Mouse (Mus musculus) Muller cell, postnatal 12 days (primary cell): Measurements from ENCODE around the gene Fgd5.

Source experiments
- DNase-seq: peaks from one replicate; pipeline ENCODE4 v3.0.0-alpha.2; 2015; ENCODE audit errors: inconsistent ontology term

Gene Fgd5

DNA sequence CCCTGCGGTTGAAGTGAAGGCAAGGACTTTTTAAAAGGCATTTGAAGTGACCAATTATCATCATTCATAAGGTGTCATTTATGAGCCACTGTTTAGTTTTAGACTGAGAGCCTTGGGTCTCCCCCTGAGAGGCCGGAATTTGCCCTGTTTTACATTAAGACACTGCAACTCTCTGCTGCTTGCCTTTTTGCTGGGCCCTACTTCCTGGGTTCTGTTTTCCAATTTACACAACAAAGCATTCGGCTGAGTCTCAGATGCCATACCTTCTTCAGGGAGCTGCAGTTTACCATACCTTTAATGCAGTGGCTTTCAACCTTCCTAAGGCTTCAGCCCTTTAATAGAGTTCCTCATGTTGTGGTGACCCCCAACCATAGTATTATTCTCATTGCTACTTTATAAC, 26.1 kb downstream of the Fgd5 start:
- no peak for DNase-seq

DNA sequence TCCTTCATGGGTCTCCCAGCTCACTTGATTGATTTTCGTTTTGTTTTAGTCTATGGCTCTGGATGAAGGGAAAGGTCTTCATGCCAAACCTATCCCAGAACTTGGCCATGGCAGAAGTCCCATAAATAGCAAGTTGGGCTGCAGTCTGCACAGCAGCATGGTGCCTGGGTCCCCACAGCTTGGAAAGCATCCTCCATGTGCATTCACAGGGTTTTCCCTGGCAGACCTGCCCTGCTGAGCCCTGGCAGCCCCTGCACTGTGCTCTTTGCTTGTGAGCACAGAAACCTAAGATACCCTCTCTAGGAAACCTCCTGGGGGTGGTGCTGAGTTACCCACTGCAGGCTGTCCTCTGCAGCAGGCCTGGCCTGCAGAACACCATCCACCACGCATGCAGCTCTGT, 32.2 kb downstream of the Fgd5 start:
- DNase-seq, result no peak

DNA sequence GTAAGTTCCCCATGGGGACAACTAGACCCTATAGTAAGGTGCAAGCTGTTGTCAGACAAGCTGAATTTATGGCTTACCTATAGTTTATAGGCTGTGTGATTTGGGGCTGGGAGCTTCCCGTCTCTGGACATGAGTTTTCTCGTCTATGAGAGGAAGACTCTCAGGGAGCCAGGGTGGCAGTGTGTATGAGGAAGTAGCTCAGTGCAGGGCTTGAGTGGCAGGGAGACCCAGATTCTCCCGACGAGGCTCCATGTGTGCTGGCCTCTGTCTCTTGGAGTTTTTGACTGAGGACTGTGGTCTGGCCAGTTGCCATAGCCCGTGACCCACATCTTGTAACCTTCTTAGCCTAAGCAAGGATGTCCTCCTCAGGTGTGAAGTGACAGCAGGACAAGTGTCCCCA, 33.7 kb downstream of the Fgd5 start:
- DNase-seq, result no peak

DNA sequence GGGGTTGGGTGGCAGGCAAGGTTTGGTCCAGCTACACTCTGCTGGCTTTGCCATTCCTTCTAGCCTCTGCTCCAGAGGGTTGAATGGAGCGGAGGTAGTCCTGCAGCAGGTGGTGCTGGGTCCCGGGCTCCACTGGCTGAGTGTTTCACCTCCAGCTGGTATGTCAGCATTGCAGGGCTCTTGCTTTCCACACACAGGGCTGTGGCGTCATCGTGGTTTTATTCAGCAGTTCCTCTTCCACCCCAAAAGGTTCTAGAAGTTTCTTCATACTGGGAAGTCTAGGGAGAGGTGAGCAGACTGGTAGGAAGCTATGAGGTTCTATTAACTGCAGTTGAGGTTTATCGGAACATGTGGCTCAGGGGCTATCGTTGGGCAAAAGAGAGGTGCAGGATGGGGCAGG, 34.4 kb downstream of the Fgd5 start:
- DNase-seq, result no peak

DNA sequence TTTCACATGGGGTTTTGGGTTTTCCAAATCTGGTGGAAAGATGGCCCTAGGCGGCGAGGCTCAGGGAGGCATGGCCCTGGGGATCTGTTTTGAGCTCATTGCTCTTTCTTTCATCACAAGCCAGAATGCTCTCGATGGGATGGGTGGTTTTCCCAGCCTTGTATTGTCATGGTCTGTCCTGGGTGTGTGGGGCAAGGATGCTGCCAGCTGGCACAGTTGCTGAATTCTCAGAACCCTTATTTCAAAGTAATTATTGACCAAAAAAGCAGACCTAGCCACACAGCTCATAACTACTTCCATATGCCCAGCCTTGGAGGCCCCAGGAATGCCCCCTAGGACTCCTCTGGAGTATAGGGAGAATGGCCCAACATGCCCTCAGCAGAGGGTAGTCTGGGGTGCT, 34.9 kb downstream of the Fgd5 start:
- peak; percentile 44 for DNase-seq

DNA sequence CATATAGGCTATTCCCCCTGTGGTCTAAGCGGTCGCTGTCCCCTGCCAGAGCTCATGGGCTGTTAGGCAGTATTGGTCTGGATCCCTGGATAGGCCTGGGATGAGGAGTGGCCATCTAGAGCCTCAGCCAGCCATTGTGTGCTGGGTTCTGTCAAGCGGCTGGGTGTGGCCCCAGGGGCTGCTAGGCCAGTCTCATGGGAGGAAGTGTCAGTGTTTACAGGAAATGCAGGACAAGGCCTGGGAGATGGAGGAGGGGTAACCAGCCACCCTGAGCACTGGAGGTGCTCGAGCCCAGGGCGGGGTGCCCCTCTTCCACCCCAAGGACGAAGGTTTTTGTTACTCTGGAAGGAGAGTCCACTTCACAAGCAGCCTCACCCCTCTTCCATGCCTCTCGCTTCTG, 36.3 kb downstream of the Fgd5 start:
- DNase-seq, result no peak

DNA sequence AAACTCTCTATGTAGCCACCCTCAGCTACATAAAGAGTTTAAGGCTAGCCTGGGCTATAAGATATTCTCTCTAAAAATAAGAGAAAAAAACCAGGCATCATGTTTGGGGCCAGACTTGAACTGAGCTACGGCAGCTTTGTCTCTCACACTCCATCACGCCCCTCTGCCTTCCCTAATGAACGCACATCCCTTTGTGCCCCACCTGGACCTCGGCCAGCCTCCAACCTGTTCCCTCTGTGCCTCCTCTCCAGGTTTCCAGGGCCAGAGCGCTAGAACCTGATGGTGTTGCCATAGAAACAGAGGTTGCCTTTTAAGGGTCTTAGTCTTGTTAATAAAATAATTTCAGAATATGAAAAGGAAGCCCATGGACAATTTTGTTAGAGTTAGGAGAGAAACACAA, 37.2 kb downstream of the Fgd5 start:
- DNase-seq, result no peak

DNA sequence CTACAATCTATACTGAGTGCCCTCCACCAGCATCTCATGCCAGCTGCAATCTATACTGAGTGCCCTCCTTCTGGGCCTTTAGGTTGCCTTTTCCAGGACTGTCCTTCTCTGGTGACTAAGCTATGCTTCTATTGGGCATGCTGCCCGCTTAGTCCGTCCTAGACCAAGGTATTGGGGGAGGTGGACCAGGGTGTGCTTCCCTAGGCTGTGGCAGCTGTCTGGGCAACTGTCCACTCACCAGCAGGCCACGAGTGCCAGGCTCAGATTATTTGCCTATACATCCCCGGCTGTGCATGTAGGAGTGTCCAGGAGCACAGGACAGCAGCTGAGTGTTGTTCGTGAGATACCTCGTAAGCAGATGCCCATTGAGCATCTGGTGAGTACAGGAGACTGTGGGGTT, 38.1 kb downstream of the Fgd5 start:
- no peak for DNase-seq

DNA sequence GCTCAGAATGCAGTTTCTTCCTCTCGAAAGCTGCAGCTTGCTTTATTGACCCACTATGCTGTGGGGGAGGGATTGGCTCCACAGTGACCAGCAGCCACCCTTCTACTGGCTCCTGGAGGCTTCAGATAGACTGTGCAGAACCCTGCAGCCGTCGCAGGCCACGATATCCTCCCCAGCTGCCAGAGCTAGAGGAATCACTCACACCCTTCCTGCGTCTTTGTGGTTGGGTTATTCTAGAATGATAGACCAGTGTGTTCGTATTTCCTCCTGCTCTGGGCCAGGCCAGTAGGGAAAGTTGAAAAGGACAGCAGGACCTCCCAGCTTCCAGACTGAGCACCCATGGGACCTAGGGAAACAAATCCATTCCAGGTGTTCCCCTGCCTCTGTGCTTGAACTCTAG, 39.7 kb downstream of the Fgd5 start:
- DNase-seq, result no peak

DNA sequence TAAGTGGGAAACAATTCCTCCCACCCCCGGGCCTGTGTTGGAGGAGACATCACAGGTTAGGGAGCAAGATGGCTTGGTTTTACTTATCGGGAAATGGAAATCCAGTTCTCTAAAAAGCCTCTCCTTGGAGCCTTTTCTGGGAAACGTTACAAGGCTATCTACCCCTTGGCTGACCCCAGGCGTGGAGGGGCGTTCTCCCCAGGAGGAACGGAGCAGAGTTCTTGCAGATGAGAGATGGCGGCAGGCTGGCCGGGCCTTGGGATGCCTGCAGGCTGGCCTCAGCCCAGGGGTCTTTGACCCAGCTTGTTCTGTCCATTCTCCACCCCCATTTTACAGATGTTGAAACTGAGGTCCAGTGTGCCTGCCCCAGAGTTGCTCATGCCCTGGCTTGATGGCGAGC, 42.4 kb downstream of the Fgd5 start:
- no peak for DNase-seq

DNA sequence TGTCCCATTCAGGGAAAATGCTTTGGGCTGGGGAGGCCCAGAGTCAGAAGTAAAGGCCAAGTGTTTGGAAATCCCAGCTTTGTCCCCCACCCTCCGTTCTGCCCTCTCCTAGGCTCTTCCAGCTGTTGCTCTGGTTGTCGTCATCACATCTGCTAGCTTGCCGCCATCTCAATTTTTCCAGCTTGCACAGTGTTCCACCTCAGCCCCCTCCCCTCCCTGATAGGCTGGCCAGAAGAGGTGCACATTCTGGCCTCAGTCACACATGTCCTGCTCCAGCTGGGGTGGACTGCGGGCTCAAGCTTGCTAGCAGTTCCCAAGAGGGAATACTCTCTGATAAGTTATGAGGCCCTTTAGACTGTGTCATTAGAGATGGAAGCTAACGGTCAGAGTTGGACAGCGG, 42.8 kb downstream of the Fgd5 start:
- no peak for DNase-seq

DNA sequence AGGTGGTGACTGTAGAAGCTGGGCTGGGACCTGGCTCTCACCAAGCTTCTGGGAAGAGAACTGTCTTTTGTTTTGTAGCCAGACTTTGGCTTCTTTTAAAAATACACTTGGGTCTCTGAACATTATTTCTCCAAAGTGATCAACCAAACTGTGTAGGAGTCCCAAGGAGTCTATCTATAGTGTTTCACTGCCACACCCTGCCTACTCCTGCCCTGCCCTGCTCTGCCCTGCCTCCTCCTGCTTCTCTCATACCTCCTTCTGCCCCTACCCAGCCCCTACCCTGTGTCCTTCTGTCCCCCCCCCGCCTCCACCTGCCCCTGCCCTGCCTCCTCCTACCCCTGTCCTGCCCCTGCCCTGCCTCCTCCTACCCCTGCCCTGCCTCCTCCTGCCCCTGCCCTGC, 46.6 kb downstream of the Fgd5 start:
- no peak for DNase-seq

DNA sequence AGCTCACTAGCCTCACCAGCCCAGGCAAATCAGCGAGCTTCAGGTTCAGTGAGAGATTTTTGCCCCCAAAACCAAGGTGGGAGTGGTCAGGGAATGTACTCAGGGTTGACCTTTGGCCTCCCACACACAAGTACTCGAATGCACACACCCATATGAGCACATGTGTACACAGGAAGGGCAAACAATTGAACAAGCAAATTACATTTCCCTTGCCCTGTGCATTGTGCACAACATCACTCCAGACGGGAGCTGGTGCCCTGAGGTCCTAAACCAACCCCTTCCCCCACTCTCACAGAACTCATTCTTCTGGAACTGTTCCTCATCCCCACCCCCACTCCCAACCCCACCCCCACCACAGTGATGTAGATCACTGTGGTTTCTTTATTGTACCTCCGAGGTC, 48.7 kb downstream of the Fgd5 start:
- no peak for DNase-seq

DNA sequence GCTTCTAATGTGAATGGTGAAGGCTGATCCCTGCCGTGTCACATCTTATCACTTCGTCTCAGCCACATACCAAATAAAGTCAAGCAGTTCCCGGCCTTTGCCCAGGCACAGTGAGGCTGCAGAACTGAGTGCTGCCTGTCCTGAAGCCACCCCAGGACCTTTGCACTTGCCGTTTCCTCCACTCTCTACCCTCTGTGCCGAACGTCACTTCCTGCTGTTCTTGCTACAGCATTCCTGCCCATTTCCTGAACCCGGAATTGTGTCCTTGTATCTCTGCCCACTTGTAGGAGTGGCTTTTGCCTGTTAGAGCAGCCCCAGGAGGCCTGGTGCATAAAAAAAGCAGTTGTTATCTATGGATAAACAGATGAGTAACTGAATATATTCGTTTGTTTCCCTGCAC, 52.0 kb downstream of the Fgd5 start:
- DNase-seq, result no peak

DNA sequence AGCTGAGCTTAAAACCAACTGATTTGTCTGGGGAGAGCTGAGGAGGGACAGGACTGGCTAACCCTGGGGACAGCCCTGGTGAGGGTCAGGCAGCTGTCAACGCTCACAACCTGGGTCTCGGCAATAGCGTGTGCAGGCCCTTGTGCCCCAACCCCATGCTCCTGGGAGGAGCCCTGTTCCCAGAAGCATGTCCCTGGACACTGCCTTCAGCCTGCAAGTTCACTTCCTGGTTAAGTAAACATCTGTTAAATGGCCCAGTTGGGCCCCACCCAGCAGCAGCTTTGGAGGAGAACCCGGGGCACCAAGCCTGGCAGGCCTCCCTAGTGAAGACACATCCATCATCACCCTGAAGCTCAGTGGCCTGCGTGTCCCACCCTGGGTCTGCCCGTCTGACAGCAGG, 56.0 kb downstream of the Fgd5 start:
- DNase-seq, result no peak

DNA sequence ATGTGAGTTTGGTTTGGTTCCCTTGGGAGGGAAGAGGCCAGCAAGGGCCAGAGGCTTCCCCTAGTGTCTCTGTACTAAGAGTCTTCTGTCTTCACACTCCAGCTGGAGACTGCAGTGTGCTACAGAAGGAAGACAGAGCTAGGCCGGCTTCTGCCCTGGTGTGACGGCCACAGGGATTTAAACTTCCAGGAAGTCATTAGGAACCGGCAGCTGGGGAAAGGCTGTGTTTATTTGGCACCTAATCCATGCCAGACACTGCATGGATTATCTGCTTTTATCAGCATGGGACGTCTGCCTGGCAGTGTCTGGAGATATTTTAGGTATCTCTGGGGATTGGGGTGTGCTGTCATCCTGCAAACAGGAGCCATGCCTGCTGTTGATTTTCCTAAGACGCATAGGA, 57.7 kb downstream of the Fgd5 start:
- DNase-seq, result no peak

DNA sequence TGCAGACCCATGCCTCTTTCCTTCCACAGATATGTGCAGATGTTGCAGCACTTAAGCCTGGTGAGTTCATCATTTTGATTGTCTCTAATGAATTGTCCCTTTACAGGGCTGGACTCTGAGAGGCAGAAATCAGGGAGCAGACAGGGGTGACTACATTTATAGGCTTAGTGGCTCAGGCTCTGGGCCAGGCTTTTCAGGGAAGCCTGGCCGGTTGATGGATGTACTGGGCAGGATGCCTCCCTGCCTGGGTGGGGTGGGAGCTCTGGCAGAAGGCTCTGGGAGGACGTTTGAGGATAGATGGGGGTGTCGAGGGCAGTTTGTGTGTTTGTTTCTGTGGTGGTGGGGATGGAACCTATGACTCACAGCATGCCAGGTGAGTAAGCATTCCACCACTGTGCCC, 59.5 kb downstream of the Fgd5 start:
- no peak for DNase-seq

DNA sequence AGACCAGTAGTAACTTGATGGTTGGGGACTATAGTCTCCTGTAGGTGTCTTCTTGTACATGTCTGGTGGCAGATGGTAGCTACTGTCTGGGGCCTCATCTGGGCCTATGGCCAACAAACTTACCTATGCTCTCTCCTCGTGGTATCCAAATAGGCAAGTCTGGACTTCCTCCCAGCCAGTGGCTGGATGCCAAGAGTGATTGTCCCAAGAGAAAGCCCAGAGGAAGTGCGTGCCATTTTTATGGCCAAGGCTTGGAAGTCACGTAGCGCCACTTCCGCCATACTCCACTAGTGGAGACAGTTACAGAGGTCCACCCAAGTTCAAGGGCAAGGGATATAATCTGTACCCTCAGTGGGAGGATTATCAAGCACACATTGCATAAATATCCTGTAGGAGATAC, 62.6 kb downstream of the Fgd5 start:
- no peak for DNase-seq

DNA sequence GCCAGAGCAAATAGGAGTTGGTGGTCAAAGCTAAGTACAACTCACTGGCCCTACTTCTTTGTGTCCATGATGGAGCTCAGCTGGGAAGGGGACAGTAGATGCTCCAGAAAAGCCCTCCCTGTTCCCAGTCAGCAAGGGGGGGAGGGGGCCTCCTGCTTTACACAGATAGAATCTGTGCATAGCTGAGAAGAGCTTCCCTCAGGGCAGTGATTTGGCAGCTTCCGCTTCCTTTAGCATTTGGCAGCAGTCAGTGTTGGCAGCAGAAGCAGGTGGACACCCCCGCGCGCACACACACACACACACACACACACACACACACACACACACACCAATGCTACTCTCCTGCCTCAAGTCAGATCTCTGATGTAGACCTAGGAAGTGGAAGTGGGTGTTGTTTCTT, 63.4 kb downstream of the Fgd5 start:
- peak; percentile 69 for DNase-seq

DNA sequence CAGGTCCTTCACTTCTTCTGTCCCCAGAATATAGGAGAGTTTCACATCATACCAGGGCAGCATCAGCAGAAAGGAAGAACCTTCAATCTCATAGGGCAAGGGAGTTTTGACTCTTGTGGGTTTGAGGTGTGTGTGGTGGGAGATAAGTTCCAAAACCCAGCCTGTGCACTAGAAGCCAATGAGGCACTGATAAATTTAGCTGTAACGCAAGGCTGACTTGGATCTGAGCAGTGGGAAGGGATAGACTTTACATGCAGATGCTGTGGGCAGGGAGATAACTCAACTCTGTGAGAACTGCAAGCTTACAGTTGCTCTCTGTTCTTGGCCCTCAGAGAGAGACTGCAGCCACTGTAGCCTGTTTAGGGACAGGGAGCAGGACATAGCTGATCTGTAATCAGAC, 64.2 kb downstream of the Fgd5 start:
- no peak for DNase-seq

DNA sequence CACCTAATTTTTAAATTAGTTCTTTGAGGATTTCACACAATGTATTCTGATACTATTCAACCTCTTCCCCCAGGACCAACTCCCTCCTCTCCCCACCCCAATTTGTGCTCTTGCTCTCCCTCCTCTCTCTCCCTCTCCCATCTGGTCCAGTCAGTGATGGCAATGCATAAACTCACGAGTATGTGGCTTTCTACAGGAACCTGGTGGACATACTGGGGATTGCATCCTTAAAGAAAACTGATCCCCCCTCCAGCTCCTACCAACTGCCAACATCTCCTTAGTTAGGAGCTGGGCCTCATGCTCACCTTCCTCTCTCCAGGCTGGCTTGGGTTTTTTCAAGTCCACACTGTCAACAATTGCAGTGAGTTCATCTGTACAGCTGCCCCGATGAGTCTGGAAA, 79.1 kb downstream of the Fgd5 start:
- DNase-seq, result no peak

DNA sequence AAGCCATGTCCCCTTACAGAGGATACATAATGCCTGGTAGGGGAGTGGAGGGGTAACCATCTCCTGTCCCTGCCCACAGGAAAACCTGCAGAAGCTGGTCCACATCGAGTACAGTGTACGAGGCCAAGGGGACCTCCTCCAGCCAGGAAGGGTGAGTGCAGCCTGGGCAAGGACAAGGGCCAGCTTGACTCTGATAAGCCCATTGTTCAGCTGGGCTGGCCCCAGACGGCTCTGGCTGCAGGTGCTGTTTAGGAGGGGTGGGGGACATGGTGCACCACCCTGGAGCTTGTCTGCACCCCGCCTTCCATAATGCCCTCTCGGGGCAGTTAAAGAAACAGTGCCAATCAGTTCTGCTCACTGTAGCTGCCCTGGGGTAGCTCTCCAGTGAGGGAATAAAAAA, 83.0 kb downstream of the Fgd5 start:
- DNase-seq, result no peak

DNA sequence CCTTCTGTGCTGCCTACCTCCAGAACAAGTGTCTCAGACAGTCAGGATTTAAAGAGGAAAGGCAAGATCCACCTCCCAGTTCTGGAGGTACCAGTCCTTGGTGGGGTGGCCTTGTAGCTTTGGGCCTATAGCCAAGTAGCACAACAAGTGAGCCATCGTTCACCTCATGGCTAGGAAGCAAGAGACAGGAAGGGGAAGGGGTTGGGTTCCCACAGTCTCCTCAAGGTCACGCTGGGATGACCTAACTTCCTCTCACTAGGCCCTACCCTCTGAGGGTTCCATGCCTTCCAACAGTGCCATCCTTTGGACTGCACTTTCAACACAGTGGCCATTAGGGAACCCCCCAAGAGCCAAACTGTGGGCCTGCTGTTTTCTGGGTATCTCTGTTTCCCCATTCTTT, 84.8 kb downstream of the Fgd5 start:
- DNase-seq, result no peak

DNA sequence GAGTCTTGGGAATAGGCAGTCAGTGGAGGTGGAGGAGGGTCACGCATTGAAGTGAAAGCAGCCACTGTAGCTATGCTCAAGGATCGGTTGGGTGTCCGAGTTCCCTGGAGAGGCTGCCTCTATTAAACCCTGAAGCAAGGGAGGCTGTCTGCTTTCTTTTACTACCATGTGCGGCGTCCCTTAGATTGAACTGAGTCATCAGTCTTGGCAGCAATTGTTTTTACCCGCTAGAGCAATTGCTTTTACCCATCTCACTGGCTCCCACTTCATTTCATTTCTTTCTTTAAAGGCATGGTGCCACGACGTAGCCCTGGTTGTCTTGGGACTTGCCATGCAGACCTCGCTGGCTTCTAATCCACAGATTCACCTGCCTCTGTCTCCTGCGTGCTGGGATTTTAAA, 85.4 kb downstream of the Fgd5 start:
- DNase-seq, result peak; percentile 51
